ENCODE assay signal across 8 mouse cellular contexts in the genomic region with DNA sequence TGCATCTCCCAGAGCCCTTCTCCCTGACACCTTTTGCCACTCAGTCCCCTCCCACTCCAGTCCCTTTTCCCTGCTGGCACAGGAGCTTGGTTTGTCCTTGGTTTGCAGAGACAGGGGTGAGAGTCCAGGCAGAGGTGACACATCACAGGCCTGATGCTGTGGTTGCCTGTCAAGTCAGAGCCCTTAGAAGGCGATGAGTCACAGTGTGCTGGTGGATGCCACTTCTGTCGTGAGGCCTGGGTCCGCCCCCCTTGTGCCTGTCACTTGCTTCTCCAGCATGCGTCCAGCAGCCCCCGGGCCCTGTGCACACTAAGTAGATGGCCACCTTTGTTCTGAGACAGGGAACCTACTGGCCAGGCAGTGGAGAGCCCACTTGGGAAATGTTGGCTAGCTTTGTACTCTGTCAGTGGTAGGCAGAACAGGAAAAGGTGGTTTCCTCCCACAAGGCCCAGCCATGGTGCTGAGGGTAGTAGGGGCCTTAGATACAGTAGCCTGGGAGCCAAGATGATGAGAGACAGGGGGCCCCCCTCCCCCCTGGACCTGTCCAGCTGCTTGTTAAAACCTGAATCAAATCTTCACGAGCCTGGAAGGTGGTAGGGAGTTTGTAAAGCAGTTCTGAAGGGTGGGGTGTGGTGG. TPM values are rescaled to one million over a fixed set of nuclear protein-coding genes. Genes with fewer than 3 reads are reported as not detected.
DNase-seq lines count a peak whose midpoint lies in the region; ATAC-seq lines count a peak whose summit lies in the region.

No protein-coding gene starts in this region.

- H3K27me3 ChIP-seq in midbrain, embryonic 14.5 days (ENCODE audit: control insufficient read depth, insufficient read depth, low read length) = no peaks in the 10 kb centered on the region
- H3K27me3 ChIP-seq in midbrain, embryonic 10.5 days (ENCODE audit: low read depth, poor library complexity, severe bottlenecking) = no peaks in the 10 kb centered on the region

- peaks cover 93% of the 10 kb centered on the region for H3K36me3 ChIP-seq in midbrain, embryonic 14.5 days (ENCODE audit: control insufficient read depth, insufficient read depth, low read length)
- peaks cover 100% of the 10 kb centered on the region for H3K36me3 ChIP-seq in midbrain, embryonic 10.5 days

- H3K9ac ChIP-seq in midbrain, embryonic 14.5 days (replicated peaks; ENCODE audit: low read length) = no peak overlapping the region

- 64% methylated on average over 6 of the region's 6 CpGs for WGBS in midbrain, embryonic 14.5 days
- 79% methylated on average over 6 of the region's 6 CpGs for WGBS in midbrain, embryonic 10.5 days

- H3K9me3 ChIP-seq in midbrain, embryonic 14.5 days (ENCODE audit: control insufficient read depth, low read length) = no peaks in the 10 kb centered on the region
- no peaks in the 10 kb centered on the region for H3K9me3 ChIP-seq in midbrain, embryonic 10.5 days (replicated peaks)

- DNase-seq in cerebellum, adult 11-12 months = peak; percentile 43
- DNase-seq in cerebellum, adult 11 months = no peak
- no peak for DNase-seq in midbrain, embryonic 14.5 days
- no peak for DNase-seq in midbrain, embryonic 10.5 days (ENCODE audit: low spot score)
- peak; percentile 57 for DNase-seq in heart, postnatal 4 days
- no peak for DNase-seq in testis, postnatal 10 days (ENCODE audit: low spot score)
- DNase-seq in kidney, adult 18-20 months = no peak

- no peak overlapping the region for H3K4me2 ChIP-seq in midbrain, embryonic 14.5 days (ENCODE audit: low read length)

- H3K4me1 ChIP-seq in midbrain, embryonic 14.5 days (ENCODE audit: control insufficient read depth, insufficient read depth, low read length) = peaks cover 20% of the 10 kb centered on the region
- peaks cover 13% of the 10 kb centered on the region for H3K4me1 ChIP-seq in midbrain, embryonic 10.5 days

- ATAC-seq in midbrain, embryonic 14.5 days (ENCODE audit: low FRiP score, low TSS enrichment) = no peak; the same call in 1 of the 2 replicates
- ATAC-seq in neutrophil, adult 5-6 weeks (ENCODE audit: extremely low read depth, insufficient number of reproducible peaks, low FRiP score, poor library complexity, severe bottlenecking) = peak; percentile 50; the same call in 1 of the 2 replicates

- H3K4me3 ChIP-seq in midbrain, embryonic 14.5 days (replicated peaks; ENCODE audit: low read depth, low read length) = no peak overlapping the region
- H3K4me3 ChIP-seq in midbrain, embryonic 10.5 days = no peak overlapping the region

- H3K27ac ChIP-seq in midbrain, embryonic 14.5 days (replicated peaks; ENCODE audit: low read depth, low read length) = peak overlapping the region; percentile 55
- H3K27ac ChIP-seq in midbrain, embryonic 10.5 days (replicated peaks) = no peak overlapping the region

RNA-seq across cellular contexts. Expression of gene Ppif, which starts 53.4 kb away (rescaled TPM):
- 28.0 and 29.4 TPM in 2 replicates for polyA plus RNA-seq in midbrain, embryonic 14.5 days (2014; fragmentation: Nextera tagmentation; extraction: Ambion mirVana)
- polyA plus RNA-seq in midbrain, embryonic 10.5 days (2016; fragmentation: Nextera tagmentation; extraction: Ambion mirVana) = 54.7 and 56.1 TPM in 2 replicates
- 100 to 1,000 TPM; 188 to 208 TPM for total RNA-seq in heart, postnatal 4 days (2021)
- 10.2 and 11.5 TPM in 2 replicates for total RNA-seq in neutrophil, adult 5-6 weeks (2017)

Comparison
In these comparisons a context has a peak if more than half of its experiments do, and no peak if none do; other contexts are left out.
1. DNase-seq: peak in cerebellum, adult 11-12 months (single experiment) and heart, postnatal 4 days (single experiment); none in cerebellum, adult 11 months (single experiment), midbrain, embryonic 14.5 days (single experiment), midbrain, embryonic 10.5 days (single experiment), testis, postnatal 10 days (single experiment) and kidney, adult 18-20 months (single experiment).
2. RNA of gene Ppif, which starts 53.4 kb away (total RNA-seq): 188 to 208 TPM in heart, postnatal 4 days; 10.2 to 11.5 TPM in neutrophil, adult 5-6 weeks; every median in the first group is over 10 times any median in the second.